Mouse (Mus musculus): ENCODE measurements around the gene Aspg.

The Aspg gene

DNA sequence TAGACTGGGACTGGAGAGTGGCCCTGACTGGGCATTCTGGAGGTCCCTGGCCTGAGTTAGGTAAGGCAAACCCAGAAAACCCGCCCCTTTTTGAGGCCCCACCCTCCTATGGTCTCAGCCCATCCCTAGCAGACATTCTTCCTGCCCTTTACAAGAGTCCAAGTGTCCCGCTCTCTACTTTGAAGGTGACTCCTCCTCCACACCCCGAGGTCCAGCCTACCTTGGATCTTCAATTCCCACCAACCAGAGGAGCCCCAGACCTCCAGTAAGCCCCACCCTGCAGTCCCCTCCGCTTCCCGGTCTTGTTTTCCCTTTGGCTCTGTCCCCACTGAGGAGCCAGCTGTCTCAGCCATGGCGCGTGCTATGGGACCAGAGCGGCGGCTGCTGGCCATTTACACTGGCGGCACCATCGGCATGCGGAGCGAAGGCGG, at the start of gene Aspg:
Aspg (plus strand) TSS at position 139 of the 431 bp plus-strand sequence.
- no peak for DNase-seq (ENCODE audit: low read depth)

DNA sequence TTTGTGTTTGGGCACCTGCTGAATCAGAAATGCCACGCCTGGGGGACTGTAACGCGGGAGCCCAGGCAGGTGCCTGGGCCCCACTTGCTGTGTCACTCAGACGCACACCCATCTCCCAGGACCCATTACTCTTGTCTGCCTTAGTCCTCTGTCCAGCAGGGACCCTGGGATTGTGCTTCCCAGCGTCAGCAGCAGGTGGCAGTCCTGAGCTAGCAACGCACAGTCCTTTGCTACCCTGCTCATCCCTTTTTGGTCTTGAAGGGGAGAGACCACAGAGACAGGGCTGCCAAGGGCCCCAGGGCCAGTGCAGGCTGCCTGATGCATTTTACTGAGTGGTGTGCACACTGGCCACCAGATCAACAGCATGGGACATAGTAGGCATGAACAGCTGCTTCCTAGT, 28.8 kb upstream of the Aspg start:
- peak; percentile 44 for DNase-seq (ENCODE audit: low read depth)

DNA sequence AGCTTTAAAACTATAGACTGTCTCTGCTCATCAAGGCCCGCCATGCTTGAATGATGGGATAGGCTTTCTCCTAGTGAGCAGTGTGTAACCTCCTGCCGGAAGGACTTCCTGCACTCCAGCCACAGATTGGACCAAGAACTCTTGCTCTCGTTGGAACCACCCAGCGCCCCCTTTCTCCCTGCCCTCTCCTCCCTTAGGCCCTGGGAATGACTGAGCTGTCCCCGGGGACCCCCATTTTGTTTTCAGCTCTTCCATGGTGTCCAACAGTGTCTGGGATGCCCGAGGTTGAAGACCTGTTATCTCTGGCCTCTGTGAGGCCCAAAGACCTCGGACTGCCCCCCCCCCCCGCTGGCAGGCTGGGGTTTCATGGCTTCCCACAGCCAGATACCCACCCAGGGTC, 26.6 kb upstream of the Aspg start:
- DNase-seq (ENCODE audit: low read depth) = no peak

DNA sequence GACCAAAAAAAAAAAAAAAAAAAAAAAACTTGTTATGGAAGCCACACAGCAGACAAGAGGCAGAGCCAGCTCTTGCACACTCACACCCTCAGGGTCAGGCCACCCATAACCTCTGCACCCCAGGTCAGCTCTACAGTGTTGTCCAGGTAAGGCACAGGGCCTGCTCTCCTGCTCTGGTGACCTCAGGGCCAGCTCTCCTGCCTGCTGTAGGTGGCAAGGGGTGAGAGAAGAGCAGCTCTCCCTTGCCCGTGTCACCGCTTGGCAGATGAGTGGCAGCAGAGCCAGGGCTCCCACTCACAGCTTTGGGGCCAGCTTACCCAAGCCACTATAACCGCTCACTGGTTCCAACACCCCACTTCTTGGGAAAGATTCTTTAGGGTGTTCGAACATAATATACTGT, 25.6 kb upstream of the Aspg start:
- DNase-seq (ENCODE audit: low read depth) = no peak

DNA sequence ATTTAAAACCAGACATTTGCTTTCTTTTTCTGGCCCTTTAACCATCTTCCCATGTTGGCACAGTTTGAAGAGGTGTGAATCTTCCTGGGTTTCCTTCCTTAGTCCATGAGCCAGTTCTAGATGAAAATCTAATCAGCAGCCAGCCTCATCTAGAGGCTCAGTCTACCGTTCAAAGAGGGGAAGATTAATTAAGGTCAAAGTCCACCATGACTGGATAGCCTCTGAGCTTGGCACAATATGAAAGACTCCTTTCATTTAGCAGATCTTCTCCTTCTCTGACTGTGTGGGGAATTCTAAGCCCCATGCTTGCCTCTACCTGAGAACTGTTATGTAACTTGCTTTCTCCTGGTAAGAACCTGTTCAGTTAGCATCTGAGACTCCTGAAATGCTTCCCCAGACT, 24.2 kb upstream of the Aspg start:
- no peak for DNase-seq (ENCODE audit: low read depth)

DNA sequence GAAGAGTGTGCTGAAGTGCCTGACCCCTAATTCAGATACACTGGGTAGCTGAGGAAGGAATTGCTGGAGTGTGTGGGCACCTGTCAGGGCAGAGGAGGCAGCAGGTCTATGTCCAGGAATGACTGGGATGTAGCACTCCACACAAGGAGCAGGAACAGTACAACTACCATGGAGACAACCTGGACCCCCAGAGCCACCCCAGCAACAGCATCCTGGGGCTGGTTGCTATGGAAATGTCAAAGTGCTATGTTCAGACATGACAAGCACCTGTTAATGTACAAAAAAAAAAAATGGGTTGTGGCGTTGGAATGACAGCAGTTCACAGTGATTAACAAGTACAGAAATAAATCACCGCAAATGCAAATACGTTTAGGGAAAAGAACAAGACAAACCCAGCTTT, 20.2 kb upstream of the Aspg start:
- DNase-seq (ENCODE audit: low read depth) = no peak

DNA sequence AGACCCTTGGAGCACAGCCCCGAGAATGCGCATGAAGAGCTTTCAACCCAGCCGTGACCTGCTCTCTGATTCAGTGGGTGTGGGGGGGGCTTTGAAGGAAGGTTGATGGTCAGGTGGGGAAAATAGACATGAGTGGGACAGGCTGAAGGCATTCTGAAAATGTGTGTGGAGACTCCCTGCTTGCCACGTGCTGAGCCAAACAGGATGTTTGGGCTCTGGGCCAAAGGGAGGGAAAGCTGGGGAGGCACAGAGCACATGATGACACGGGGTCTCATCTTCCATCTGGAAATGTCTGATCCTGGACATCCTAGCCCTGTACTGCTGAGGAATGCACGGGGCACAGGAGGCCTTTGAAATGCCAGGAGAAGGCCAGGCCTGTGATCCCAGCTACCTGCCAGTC, 19.8 kb upstream of the Aspg start:
- no peak for DNase-seq (ENCODE audit: low read depth)

DNA sequence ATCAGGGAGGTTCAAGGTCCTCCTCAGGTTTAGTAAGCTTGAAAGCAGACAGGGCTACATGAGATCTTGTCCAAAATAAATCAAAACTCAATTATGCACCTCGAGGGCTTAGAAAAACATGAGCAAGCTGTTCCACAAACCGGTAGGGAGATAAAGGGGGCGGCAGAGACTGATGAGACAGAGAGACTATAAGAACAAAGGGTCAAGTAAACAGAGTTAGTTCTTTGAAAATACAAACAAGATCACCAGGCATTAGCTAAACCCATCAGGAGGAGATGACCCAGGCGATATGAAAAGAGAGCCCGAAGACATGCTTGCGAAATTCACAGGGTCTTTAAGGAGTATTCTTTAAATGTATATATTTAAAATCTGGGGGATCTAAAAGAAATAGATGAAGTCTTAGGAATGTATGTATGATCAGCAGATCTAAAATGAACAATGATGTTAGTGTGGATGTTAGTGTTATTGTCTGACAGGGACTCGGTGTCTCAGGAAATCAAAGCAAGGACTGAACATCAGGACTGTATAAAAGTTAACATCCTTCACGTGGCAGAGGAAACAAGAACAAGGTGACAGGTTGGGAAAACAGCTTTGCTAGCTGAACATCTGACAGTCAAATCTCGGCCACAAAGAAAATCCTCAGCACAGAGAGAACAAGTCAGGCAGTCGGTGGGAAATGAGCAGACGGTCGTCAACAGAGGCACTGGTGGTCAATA, 17.7 kb upstream of the Aspg start:
- DNase-seq (ENCODE audit: low read depth) = no peak

DNA sequence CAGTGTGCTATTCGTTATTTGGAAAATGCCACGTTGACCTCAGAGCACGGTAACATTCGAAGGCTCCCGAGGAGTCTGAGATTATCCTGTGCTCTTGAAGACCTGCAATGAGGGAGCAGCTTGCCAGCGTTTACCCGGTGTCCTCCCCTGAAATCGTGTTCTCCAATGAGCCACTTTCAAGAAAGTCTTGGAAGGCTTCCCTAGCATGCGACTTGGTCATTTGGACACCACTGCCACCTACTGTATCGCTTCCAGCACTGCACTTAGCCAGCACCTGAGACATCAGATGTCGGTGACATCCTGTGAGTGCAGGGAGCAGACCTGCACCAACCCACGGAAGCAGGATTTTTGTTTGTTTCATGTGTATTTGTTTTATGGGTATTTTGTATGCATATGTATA, 15.4 kb upstream of the Aspg start:
- peak; percentile 56 for DNase-seq (ENCODE audit: low read depth)

DNA sequence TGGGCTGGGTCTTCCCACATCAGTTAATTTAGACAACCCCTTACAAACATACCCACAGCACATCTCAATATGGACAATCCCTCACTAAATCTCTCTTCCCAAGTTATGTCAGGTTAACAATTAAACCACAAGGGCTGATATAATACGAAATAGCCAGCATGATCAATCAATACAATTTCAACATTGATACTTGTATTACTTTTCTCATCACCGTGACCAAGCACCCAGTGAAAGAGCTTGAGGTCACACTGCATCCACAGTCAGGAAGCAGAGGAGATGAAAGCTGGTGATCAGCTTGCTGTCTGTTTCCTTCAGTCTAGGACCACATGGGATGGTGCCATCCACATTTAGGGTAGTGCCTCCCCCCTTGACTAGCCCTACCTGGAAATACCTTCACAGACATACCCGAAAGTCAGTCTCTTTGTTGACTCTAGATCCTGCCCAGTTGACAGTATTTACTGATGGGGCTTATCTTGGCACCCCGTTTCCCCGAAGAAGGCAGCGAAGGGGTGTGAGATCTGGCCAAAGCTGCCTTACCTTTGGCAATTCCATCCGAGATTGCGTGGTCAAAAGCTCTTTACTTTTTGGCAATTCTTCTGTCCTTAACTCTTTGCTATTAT, 12.1 kb upstream of the Aspg start:
- no peak for DNase-seq (ENCODE audit: low read depth)

DNA sequence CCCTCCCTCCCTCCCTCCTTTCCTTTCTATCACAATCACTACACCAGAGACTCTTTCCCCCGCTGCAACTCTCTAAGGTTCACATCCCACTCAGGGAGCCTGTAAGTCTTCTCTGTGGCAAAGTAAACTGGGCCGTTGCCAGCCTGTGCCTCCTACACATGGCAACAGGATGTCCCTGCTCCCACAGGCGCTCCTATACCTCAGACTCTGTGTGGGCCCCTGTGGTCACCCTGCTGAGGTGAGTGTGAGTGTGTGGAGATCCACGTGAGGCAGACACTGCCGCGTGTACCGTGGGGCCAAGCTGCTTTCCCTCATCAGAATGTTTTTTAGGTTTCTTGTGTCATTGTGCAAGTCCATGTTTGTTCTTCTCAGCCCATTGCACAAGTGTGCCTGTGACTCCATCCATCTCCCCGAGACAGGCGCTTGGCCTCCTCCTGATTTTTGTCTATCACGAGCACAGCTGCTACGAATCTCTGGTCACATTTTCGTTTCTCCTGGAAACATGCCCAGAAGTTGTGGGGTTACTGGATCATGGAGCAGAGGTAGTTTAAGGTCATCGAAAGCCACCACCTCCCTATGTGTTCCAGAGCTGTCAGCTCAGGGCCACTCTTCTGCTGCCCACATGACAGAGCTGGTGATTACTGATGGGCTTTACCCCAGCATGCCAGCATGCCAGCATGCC, 10.3 kb upstream of the Aspg start:
- DNase-seq (ENCODE audit: low read depth) = no peak

DNA sequence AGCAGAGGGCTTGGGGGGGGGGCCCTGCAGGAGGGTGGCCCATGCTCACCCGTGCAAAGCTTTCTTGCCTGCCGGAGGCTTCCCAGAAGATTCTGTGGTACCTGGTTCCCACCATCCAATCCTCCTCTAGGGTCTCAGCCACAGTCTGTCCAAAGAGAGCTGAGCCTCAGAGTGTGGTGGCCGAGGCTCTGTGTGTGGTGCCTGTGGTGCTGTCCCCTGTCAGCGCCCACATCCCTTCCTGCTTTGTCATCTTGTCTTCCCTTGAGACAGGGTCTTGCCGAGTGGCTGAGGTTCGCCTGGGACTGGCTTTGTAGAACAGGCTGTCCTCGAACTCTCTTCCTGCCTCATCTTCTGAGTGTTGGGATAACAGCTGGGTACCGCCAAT, 9.8 kb upstream of the Aspg start:
- DNase-seq (ENCODE audit: low read depth) = no peak

DNA sequence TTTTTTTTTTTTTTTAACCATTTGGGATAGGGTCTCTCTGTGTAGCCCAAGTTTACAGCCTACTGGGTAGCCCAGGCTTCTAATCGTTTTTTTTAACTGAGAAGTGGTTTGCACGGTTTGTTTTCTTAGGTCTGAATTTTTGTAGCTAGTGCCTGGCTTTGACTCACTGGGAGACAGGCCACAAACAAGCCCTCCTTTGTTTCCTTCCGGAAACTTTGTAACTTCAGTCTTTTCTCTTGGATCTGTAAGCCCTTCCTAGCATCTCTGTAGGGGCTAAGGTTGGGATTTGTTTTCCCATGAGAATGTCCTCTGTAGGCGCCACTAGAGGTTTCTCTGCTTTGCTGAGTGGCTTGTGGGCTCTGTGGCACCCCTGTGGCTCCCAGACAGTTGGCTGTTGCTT, 6.4 kb upstream of the Aspg start:
- DNase-seq (ENCODE audit: low read depth) = no peak

DNA sequence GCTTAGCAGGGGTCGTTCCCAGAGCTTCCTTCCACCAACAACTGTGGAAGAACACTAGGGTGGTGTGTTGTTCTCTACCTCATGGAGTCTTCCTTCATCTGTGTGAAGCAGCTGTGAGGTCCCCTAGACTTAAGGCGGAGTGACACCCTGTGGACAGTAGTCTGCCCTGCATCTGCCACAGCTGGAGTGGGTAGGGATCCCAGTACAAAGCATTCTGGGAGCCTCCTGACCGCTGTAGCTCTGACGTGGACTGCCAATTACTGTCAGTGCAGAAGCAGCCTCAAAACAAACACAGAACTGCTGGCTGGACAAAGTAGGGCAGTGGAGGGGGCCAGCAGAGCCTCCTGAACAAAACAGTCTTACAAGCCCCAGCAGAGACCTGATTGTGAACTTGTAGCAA, 5.4 kb upstream of the Aspg start:
- no peak for DNase-seq (ENCODE audit: low read depth)

DNA sequence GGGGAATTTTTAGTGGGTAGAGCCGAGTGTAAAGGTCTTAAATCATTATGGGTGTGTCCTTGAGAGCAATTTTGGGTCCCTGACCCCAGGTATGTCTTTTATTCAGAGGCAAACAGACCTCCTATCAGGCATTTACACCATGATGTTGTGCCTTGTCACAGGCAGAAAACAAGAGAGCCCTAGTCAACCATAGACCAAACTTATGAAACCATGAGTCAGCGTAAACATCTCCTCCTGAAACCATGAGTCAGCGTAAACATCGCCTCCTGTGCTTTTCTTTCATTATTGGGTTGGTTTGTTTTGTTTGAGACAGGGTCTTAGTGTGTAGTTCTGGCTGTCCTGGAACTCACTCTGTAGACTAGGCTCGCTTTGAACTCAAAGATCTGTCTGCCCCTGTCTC, 3.3 kb upstream of the Aspg start:
- peak; percentile 7 for DNase-seq (ENCODE audit: low read depth)

DNA sequence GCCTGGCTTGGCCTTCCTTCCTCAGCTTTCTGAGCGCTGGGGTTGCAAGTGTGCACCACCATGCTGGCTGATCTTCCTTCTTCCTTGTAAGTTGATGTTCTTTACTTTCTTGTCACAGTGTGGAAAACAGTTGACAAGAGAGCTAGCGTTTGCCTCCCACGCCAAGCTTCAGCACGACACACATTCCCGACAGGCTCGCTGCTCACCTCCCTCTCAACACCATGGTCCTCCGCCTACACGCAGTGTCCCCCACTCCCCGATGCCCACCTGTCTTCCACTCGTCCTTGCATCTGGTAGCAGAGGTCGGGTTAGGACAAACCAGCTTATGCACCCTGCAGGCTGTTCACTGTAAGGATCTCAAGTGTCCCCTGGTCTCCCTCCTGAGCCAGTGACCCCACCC, 1.6 kb upstream of the Aspg start:
- DNase-seq (ENCODE audit: low read depth) = no peak

DNA sequence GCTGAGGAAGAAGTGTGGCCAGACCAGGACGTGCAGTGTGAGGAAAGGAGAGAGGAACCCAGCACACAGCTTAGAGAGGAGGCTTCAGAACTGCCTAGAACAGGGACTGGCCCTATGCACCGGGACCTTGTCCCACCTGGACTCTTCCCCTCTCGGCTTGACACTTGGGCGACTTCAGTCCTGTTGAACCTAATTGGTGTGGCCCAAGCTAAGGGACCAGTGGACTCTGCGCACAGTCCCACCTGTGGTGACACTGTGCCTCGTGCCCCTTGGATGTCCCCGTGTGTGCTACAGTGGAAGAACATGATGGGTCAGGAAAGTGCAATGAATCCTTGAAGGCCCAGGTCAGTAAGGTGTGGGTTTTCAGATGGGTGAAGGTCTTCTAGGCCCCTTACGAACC, 1.2 kb downstream of the Aspg start:
- DNase-seq (ENCODE audit: low read depth) = no peak

DNA sequence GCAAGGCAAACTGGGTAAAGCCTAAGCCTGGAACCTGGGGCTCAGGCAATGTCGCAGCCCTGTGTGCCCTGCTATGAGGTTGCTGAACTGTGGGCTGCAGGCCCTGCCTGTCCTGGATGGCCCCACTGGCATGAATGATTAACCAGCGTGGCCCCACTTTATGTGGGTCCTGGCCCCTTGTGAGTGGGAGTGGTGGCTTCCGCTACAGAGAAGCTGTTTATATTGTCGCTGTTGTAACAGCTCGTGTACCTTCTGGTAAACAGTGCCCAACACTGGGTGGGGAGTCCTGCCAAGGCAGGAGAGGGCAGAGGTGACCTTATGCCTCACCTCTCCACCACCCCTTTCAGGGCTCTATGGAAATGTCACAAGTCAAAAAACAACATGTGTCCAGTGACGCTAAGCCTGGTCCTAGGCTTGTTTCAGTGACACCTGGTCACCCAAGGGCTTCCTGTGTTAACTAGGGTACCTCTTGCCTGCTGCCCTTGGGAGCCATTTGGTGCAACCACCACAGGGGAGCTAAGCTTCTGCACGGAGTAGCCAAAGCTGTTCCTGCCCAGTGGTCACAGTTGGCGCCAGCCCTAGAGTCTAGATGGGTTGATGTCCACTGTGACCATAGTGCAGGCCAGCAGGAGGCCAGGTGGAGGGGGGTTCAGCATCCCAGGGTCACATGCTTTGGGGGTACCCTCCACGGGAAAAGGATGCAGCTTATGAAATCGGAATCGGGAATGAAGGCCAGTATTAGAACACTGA, 2.4 kb downstream of the Aspg start:
- no peak for DNase-seq (ENCODE audit: low read depth)

DNA sequence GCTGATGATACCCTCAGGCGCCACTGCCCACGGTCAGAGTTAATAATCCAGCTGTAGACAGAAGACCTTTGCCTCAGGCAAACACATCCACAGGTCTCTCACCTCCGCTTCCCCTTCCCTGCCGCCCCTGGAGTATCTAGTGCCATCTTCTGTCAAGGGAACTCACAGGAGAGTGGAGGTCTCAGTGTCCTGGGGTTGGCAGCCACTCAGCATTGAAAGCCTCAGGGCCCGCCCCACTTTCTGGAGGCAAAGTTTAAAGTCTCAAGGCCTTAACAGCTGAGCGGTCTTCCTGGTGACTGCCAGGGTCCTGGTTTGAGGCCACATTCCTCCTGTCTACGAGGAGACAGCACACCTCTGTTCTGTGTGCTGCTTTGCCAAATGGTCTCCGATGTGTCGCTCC, 3.2 kb downstream of the Aspg start:
- no peak for DNase-seq (ENCODE audit: low read depth)

DNA sequence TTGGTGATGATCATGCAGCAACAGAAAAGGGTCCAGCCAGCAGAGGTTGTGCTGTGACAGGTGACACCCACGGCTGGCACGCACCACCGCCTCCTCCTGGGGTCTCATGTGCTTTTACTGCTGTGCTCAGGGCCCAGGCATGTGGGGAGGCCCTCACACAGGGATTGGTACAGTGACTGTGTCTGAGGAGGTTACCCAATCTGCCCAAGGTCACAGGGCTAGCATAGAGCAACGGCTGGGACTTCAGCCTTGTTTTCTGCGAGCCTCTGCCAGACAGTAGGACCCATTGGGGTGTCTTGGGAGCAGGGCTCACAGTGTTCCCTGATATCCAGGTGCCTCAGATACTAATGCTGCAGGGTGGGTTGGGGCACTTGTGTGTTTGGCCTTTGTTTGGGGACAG, 4.8 kb downstream of the Aspg start:
- DNase-seq (ENCODE audit: low read depth) = no peak

DNA sequence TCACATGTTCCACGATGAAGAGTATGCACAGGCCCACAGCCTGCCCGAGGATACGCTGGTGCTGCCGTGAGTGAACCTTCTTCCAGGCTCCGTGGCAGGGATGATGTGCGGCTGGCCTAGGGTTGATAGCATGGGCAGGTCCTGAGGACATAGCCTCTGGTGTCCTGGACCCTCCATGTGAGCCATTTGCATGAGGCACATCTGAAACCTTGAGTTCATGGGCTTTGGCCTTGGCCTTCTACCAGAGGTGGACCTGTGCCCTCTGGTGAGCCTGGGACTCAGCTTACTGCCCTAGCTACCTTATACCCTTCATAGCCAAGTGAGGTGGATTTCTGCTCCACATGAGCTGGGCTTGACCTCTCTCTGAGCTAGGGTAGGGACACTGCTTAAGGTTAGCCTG, 5.8 kb downstream of the Aspg start:
- no peak for DNase-seq (ENCODE audit: low read depth)

DNA sequence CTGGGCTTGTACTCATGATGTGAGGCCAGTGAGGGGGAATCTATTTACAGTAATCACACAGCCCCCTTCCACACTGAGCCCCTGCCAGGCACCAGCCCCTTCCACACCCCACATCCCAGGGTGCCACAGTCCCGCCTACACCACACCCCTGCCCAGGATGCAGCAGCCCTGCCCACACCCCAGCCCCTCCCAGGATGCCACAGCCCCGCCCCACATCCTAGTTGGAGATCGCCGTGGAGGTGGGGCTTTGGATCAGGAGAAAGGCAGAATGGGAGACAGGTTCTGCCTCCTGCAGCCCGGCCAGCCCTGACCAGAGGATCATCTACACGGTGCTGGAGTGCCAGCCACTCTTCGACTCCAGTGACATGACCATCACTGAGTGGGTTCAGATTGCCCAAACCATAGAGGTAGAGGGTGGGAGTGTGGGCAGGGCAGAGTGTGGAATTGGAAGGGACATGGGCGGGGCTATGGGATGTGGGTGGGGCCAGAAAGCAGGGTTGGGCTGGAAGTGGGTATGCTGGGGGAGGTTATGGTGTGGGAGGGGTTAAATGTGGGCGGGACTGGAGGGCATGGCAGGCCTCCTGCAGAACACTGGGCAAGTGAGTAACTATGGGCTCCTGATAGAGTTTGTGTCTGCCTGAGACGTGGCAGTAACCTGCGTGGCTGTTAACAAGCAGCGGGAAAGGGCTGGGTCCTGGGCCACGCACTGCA, 6.4 kb downstream of the Aspg start:
- peak; percentile 26 for DNase-seq (ENCODE audit: low read depth)

Measured in induced T-regulatory cell, adult 2 months (primary cell).